Mouse (Mus musculus) yolk sac, embryonic 10.5 days (tissue): ENCODE results near the gene Cnnm1.

Source experiments
- DNase-seq: peaks from one replicate; pipeline ENCODE4 v3.0.0-alpha.2; 2017; ENCODE audit warnings: low spot score

Gene Cnnm1

GRCm38 (mm10) chr19:43511621-43512620 lies 71.7 kb downstream of the Cnnm1 start:
- peak; percentile 58 for DNase-seq

GRCm38 (mm10) chr19:43513874-43514273 lies 73.6 kb downstream of the Cnnm1 start:
- peak; percentile 87 for DNase-seq

GRCm38 (mm10) chr19:43515668-43516396 lies 75.6 kb downstream of the Cnnm1 start:
- DNase-seq = no peak

- peak; percentile 73 for DNase-seq
Measured at GRCm38 (mm10) chr19:43516397-43517035, 76.3 kb downstream of the Cnnm1 start.

- no peak for DNase-seq
Measured at GRCm38 (mm10) chr19:43517320-43517719, 77.1 kb downstream of the Cnnm1 start.

GRCm38 (mm10) chr19:43517808-43518207 lies 77.6 kb downstream of the Cnnm1 start:
- DNase-seq = no peak

GRCm38 (mm10) chr19:43518261-43518660 lies 78.0 kb downstream of the Cnnm1 start:
- no peak for DNase-seq

GRCm38 (mm10) chr19:43519226-43519625 lies 79.0 kb downstream of the Cnnm1 start:
- DNase-seq = no peak

GRCm38 (mm10) chr19:43520402-43520801 lies 80.2 kb downstream of the Cnnm1 start:
- peak; percentile 72 for DNase-seq

- no peak for DNase-seq
Measured at GRCm38 (mm10) chr19:43521362-43521761, 81.1 kb downstream of the Cnnm1 start.

GRCm38 (mm10) chr19:43521996-43522395 lies 81.8 kb downstream of the Cnnm1 start:
- DNase-seq = no peak

- DNase-seq = peak; percentile 46
Measured at GRCm38 (mm10) chr19:43523551-43523950, 83.3 kb downstream of the Cnnm1 start.

- DNase-seq = peak; percentile 95
Measured at GRCm38 (mm10) chr19:43524187-43525103, 84.2 kb downstream of the Cnnm1 start, which contains the start of gene Got1. Got1 (minus strand) TSS chr19:43524605.

- DNase-seq = no peak
Measured at GRCm38 (mm10) chr19:43525104-43525482, 84.9 kb downstream of the Cnnm1 start.

GRCm38 (mm10) chr19:43525566-43525965 lies 85.3 kb downstream of the Cnnm1 start:
- no peak for DNase-seq

- no peak for DNase-seq
Measured at GRCm38 (mm10) chr19:43526025-43526424, 85.8 kb downstream of the Cnnm1 start.

- no peak for DNase-seq
Measured at GRCm38 (mm10) chr19:43527131-43527530, 86.9 kb downstream of the Cnnm1 start.

GRCm38 (mm10) chr19:43528056-43528587 lies 87.9 kb downstream of the Cnnm1 start:
- no peak for DNase-seq

- peak; percentile 83 for DNase-seq
Measured at GRCm38 (mm10) chr19:43530197-43530770, 90.0 kb downstream of the Cnnm1 start.

GRCm38 (mm10) chr19:43530921-43531320 lies 90.7 kb downstream of the Cnnm1 start:
- DNase-seq = no peak

GRCm38 (mm10) chr19:43535372-43535771 lies 95.1 kb downstream of the Cnnm1 start:
- DNase-seq = no peak
